Mouse (Mus musculus): ENCODE data around the gene Topaz1.
A peak's percentile ranks its signal among the peaks of the same experiment; 100 is the strongest.

Topaz1 gene

DNA sequence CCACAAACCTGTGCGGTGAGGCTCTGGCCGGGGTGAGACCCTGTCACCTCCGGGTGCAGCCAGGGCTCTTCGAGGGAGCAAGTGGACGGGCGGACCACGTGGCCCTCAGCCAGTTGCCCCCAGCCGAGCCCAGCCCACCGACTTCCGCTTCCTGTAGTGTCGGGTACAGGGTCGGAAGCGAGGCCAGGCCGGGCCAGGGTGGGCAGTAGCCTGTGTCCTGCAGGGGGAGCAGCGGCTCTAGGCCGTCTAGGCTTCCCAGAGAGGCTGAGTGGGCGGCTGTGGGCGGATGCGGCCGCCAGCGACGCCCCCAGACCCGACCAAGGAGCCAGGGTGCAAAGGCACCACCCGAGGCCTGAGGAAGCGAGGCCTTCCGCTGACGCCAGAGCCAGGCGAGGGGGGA is at the start of gene Topaz1:
Gene Topaz1 (plus strand): TSS at position 287 of the 400 bp plus-strand sequence.
- no peak for DNase-seq

DNA sequence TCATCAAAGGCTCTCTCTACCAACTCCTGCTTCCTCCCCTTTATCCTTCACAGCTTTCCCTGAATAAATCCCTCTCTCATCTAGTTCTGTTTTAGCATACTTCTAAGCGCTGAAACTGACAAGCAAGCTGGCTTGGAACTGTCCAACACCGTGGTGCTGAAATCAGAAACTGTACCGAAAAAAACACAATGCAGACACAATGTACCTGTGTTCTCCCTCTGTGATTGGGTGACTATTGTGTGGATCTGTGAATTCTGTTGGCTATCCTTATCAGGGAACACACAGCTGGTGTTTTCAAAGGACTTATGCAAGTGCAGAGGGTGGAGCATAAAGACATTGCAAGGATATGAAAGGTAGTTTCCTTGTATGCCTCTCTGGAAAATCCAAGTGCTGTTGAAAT is 45.3 kb upstream of the Topaz1 start:
- peak; percentile 68 for DNase-seq

DNA sequence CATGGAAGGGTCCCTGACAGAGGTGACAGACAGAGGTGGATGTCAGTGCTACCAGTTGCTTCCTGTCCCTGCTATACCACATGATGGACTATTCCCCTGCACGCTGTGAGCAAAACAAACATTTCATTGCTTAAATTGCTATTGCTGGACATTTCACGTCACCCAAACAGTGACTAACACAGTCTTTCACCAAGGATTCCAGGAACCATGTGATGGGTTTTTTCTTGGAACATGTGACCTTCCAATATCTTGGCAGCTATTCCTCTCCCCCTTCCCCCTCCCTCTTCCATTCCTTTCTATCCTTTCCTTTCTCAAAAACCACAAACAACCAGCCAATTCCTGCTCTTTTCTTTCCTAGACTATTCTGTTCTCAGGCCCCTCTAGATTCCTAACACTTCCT is 33.3 kb upstream of the Topaz1 start:
- no peak for DNase-seq

DNA sequence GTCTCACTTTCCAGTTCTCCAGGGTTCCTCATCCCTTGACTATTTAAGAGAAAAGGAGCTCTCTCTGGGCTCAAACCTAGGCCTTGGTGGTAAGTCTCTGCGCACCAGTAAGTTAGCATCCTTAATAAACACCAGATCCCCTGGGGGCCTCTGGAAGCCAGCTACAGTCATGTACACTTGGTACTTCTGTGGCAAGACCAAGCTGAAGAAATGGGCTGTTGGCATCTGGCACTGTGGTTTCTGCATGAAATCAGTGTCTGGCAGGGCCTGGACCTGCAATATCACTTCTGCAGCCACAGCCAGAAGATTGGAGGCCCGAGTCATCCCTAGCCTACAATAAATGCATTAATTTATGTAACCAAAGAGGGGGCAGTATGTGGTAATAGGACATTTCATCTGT is 32.1 kb upstream of the Topaz1 start:
- no peak for DNase-seq

DNA sequence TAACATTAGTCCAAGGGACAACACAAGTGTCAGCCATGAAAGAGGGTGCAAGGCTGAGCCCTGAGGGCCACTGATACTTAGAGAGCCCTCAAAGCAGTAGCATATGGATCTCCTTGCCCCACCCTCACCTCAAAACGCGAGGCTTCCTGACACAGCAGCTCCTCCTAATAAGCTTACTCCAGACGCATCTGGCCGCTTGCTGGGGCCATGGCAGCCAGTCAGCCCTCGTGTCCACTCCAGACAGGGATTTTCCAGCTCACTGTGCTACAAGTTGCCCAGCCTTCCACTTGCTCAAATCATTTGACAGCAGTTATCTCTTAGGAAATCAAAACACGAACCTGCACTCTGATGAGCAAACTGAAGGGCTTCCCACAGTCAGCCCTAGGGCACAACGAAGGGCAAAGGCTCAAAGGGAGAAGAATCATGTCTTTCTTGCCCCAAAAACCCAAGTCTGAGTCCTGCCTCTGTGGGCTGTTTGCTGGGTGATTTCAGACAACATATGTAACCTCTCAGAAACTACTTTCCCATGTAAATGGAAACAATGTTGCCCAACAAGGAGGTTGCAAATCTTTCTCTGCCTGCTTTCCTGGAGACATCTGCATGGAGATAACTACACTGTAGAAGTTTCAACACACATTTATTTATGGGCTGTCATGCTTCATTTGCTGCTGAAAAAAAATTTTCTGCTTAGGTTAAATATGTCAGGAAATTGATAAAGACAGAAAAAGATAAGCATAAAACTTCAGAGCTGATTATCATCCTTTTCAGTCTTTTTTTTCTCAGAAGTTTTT is 30.8 kb upstream of the Topaz1 start:
- DNase-seq = no peak

DNA sequence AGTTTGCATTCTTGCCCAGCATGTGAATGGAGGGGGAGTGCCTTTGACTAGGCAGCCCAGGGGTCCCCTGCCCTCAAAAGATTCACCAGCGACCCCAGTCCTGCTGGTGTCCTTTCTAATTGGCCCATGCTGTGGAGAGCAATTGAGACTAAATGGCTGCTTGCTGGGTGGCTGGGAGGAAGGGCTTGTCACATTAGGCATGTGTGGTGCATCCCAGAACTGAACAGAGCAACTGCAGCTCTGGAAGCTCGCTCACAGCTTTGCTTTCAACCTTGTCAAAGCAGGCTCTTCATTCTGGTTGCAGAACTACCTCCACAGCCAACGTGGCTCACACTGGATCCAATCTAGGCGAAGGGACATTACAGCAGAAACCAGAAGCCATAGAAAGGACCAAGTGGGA is 24.9 kb upstream of the Topaz1 start:
- DNase-seq = no peak

DNA sequence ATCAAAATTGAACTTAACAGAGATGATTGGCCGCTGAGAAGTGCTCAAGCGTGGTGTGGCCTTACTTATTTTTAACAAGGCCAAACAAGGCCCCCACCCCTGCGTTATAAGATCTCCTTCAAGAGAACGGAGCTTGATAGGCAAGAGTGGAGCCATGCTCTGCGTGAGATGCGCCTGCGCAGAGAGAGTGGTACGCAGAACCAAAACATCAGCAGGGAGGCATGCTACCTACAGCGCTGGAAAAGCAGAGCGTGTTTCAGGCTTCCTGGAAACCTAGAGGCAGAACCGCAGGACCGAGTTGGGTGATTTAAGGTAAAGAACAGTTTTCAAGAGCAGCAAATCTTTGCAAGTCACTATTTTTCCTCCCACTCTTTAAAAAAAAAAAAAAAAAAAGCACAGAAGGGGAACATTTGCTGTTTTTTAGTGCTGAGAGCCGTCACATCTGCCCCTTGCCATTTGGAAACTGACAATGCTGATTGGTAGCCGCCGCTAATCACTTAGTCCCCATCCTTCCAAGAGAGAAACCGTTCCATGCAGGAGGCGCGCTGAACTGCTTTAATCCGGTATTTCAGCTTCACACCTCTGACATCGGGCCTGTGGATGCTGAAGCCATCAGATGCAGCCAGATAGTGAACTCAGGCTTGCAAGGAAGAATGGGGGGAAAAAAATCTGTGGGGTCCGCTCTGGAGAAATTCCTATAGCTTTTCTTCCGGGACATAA is 21.9 kb upstream of the Topaz1 start:
- DNase-seq = peak; percentile 45

DNA sequence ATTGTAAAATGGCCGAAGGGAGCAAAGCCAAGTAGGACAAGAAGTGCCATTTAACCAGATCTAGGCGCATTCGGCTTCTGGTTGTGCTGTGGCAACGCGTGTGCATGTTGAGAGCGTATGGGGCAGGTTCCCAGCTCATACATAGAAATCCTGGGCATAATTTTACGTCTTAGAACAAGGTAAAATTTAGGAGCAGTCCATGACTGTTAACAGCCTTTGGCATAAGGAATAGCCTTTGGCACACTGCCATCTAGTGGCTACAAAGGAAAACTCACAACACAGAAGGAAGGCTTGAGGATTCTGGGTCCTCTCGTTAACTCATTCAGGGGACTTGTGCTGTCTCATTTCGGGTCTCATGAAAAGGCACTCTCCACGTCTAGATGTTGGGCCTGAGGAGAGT is 17.6 kb upstream of the Topaz1 start:
- peak; percentile 74 for DNase-seq

DNA sequence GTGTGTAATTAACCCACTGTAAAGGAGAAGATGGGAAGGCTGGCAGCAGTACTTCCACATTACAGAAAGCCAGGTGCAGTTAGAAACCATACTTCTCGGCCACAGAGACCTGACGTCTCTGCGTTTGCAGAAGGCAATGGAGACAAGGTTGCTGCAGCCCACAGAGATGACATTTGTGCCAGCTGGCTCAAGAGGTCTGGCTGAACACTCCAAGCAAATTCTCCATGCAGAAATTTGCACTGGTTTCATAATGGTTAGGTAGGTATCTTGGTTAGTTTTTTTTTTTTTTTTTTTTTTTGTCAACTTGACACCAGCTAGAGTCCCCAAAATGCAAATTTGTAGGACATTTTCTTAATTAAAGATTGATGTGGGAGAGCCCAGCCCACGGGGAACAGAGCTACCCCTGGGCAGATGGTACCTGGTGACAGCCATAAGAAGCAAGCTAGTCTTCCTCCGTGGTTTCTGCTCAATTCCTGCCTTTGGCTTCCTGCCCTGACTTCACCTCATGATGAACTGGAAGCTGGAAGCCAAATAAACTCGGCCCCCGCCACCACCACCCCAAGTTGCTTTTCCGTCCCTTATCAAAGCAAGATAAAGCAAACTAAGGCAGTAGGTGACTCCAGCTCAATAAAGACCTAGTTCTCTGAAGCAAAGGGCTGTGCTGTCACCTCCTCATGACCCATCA is 14.9 kb upstream of the Topaz1 start:
- no peak for DNase-seq

DNA sequence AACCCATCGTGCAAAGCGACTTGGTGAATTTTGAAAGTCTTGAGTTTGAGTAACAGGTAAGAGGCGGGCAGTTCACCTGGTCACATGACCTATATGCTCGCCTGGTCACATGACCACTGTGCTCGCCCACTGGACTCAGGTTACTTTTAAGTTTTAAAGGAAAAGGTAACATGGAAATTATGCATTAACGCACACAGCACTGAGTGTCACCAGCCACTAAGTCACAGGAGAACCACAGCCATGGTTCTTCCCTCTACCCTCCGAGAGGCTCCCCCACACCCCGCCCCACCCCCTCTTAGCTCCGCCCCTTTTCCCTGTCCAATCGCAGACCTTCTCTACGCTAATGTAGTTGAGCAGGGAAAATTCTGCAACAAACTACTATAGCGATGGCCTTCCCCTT is 13.9 kb upstream of the Topaz1 start:
- DNase-seq = no peak

DNA sequence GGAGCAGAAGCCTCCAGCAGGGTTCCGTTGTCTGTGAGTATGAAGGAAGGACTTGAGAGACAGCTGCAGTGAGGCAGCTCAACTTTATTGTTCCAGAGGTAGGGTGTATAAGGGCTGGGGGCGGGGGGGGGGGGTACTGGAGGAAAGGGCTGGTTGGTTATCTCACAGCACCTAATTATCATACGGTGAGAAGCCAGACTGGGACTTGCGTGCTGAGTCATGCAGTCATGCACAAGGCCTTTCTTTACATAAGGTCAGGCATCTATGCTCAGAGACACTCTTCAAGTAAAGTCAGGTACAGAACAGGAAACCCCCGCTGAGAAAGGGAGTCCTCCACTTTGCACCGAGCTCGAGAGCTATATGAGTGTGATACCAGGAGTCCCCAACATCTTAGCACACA is 12.2 kb upstream of the Topaz1 start:
- no peak for DNase-seq

DNA sequence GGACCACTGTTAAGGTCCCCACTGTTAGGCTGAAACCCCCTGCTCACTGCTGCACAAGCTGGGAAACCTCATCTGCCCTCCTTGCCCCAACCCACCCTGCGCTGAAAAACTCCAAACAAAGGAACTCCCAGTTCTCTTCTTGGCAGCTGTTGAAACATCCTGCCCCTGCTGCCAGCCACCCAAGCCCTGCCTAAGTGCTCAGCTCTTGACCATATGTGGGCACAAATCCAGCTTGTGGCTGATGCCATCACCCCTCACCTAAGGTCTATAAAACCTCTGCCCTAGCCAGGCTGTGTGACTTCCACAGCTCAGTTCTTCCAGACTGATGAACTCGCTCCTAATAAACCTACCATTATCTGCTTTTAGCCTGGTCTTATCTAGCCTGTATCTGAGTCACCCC is 11.1 kb upstream of the Topaz1 start:
- no peak for DNase-seq

DNA sequence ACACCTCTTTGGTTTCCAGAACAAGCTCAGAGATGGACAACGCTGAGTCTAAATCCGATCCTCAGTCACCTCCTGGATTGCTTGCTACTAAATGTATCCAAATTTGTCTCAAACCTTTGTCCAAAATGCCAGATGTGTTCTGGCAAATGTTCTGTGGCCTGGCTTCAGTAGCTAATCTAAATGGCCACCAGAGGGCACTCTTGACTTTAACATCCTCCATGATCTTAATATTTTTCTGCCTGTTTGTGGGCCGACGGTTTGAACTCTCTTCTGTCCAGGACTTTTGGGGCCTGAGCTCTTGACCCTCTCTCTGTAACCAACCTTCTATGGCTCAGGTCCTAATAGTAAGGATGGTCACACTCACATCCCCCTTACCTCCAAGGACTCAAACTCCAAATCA is 10.4 kb upstream of the Topaz1 start:
- DNase-seq = peak; percentile 84

DNA sequence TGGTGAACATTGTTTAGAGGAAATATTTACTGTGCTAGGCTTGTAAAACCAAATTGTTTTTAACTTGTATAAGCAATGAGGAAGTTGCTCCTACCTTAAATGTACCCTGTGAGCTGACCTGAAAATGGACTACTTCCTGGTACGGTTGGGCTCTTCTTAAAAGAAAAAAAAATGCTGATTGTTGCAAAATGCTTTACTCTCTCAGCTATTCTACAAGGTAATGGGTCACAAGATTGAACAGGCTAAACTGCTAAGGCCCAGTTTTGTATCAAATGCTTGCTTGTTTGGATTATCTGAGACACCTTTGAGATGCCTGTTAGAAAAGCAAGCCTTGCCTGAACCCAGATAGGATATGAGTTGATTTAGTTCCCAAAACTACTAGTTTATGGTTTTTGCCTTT is 1.3 kb upstream of the Topaz1 start:
- no peak for DNase-seq

DNA sequence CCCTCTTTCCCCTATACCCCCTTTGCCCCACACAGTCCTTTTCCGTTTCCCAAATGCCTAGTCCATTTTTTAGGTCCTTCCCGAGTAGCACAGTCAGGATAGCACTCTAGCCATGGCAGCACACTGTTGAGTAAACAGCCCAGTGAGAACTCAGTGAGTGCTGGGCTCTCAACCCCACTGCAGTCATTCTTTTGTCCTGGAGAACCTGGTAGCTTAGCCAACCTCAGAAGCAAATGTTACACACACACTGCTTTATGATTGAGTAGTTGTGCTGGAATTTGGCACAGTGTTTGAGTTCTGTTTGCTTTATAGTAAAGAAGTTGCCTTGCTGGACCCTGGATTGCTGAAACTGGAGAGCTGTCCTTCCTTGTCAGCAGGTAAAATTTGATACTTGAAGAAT is 10.5 kb downstream of the Topaz1 start:
- no peak for DNase-seq

DNA sequence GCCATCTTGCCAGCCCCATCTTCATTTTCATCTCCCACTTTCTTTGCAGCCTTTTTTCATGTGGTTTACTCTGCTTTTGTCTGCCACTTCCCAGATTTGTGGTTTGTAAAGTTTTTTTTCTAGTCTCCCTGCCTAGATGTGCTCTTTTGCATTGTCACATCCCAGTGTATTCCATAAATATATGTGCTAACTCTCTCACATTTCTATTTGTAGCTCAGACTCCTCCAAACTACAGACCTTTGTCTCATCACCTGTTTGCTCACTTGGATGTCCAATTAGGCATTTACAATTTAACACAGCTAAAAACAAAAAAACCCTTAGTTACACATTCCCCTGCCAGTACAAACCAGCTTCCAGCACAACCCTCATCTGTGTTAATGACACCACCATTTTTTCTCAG is 13.0 kb downstream of the Topaz1 start:
- DNase-seq = no peak

DNA sequence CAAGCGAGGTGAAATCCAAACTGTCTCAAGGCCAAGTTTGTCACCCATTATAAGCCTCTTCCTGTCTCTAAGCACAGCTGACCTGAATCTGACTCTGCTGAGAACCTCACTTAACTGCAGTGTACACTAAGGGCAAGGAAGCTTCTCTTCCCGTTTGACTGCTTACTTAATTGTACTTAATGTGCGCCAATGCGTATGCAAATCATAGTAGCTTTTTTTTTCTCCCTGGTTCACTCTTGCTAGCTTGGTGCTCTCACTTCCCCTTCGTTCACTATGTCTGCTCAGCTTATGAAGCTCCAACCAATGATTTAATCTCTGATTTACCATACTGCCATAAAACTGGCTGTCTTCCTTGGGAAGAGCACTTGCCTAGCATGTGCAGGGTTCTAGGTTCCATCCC is 38.1 kb downstream of the Topaz1 start:
- DNase-seq = no peak

DNA sequence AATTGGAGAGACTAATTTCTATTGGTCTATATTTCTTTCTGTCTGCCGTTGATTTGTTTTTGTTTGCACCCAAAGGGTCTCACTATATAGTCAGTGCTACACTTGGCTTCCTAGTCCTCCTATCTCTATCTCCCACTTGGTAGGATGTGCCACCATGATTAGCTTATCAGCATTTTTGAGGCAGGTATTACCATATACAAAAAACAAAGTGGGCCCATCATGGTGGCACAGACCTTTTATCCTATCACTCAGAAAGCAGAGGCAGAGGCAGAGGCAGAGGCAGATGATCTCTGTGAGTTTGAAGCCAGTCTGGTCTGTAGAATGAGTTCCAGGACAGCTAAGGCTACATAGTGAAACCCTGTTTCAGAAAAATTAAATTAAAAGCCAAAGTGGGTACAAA is 39.4 kb downstream of the Topaz1 start:
- DNase-seq = no peak

DNA sequence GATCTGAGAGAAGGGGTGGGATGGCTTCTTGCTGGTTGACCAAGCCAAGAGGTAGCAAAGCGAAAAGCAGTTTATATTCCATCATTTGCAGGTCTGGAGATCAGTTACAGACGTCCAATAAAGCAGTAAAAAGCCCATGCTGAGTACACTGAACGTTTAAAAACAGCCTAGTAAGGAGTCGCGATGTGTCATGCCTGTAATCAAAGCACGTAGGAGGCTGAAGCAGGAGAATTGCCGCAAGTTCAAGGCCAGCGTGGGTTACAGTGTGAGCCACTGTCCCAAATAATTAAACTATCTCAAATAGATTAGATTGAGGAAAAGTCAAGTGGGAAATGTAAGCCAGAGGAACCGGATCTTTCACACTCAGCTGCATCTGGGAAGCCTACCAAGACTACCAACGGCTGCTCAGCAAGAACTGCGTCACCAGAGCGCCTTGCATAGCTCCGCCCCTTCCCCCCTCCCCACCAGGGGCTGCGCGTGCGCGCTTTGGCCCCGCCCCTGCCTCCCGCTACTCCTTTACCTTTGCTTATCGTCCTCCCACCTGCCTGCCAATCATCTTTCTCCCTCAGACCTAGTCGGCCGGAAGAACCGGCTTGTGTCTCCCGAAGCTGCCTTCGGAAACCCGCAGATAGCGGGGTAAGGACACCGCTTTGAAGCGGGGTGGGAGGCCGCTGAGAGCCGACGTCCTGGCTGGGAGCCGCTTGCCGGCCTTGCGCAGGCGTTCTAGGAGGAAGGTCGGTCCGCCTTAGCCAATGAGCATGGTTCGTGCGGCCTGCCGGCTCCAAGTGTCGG is 58.1 kb downstream of the Topaz1 start, which contains the start of gene Tcaim:
Gene Tcaim (plus strand): TSS at position 487 of the 792 bp plus-strand sequence.
- peak; percentile 94 for DNase-seq

DNA sequence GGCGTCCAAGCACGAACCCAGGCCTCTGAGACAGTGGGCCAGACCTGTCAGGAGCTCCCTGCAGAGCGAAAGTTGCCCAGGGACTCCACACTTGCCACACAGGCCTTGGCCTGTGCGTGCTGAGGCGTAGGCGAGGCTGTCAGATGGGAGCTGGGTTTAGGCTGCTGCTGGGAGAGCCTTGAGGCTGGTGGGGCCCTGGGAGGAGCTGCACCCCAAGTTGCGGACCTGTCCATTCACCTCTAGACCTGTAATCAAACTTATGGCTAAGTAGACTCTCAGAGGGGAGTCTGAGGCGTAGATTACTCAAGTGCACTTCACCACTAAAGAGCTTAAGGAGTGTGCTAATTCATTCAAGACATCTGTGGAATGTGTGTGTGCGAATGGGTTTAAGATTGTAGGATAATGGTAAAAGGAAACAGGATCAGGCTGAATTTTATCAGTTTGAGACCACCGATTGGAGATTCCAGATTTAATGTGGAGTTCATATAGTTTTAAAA is 58.7 kb downstream of the Topaz1 start:
- DNase-seq = no peak

DNA sequence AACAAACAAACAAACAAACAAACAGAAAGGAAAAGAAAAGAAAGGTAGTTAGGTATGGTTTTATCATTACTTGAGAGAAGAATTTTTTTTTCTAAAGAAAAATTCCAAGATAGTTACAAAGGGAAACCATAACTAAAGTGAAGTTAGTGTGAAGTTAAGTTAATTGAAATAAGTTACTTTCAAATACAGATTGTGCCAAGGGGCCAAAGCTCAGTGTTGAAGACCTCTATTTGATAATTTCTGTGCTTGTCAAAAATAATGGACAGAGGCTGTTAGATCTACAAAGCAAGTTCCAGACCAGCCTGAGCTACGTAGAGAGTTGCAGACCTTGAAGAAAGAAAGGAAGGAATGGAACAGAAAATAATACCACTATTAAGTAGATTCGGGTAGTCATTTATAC is 60.0 kb downstream of the Topaz1 start:
- no peak for DNase-seq

DNA sequence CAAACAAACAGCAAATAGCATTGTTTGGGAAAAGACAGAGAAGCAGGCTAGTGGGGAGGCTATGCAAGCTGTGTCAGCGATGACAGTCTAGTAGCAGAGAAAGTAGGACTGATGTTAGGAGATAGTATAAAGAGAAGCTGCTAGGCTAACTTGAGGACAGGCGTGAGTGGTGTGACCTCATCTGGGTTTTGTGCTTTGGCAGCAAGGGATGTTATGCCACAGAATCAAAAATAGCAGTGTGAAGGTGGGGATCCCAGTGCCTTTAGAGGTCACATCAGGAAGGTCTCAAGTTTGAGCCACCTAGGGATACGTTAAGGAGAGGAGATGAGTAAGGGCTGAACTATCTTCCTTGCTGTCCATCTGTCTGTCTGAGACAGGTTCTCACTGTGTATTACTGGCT is 63.1 kb downstream of the Topaz1 start:
- no peak for DNase-seq

DNA sequence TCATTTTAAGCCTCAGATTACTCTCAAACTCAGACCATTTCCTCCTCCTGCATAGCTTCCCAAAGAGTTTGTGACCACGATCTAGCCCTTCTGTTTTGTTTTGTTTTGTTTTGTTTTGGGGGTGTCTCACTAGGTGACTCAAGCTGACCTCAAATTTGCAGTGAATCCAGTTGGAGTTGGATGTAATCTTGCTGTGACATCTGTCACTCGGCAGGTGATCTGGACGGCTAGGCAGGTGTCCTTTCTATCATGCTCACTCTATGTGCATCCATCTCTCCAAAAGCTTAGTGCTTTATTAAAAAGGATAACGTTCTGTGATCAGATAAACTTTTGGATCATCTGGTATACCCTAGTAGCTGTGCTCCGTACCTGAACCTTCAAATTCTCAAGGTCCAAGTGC is 65.2 kb downstream of the Topaz1 start:
- no peak for DNase-seq
